Mouse (Mus musculus) CH12.LX (cell line): ENCODE results near the gene Klf5. TPM values are rescaled to one million over a fixed set of nuclear protein-coding genes. Genes with fewer than 3 reads are reported as not detected.

Experiments
- DNase-seq: peaks from one replicate; pipeline ENCODE4 v3.0.0-alpha.2; 2013; ENCODE audit errors: extremely low read depth
- H3K27ac ChIP-seq: 2 replicates; pipeline ENCODE4 v1.5.1; 2012; ENCODE audit warnings: low read depth, mild to moderate bottlenecking, control low read depth, moderate library complexity; ENCODE audit not compliant: insufficient read depth
- H3K27me3 ChIP-seq: replicated peaks from 2 replicates; pipeline ENCODE3; 2012; ENCODE audit warnings: inconsistent platforms
- H3K36me3 ChIP-seq, 2 experiments: replicated peaks in 1 of 2; 2 replicates each; pipeline versions ENCODE3 to v1.6.1; 2012; ENCODE audit warnings: inconsistent platforms in 1 of 2, low read length in 1 of 2, mild to moderate bottlenecking in 1 of 2, mixed read lengths in 1 of 2, moderate library complexity in 1 of 2; ENCODE audit not compliant: control insufficient read depth in 1 of 2, insufficient read depth in 1 of 2
- H3K4me1 ChIP-seq, 2 experiments: 2 replicates each; pipeline ENCODE4 v1.6.1; 2012; ENCODE audit warnings: inconsistent platforms in 1 of 2, moderate library complexity in 1 of 2; ENCODE audit not compliant: insufficient read depth in 2 of 2, control insufficient read depth in 1 of 2
- H3K4me2 ChIP-seq: 2 replicates; pipeline ENCODE4 v1.6.1; 2012; ENCODE audit warnings: low read depth, mild to moderate bottlenecking, control low read depth; ENCODE audit not compliant: poor library complexity, insufficient read depth, severe bottlenecking
- H3K4me3 ChIP-seq, 3 experiments: fragments of 150-350 bp in 1 of 3; sonication (generic) in 1 of 3; replicated peaks in 1 of 3; 2 replicates each; pipeline versions ENCODE3 to v1.5.1; 2011 to 2012; ENCODE audit warnings: low read depth in 2 of 3, low read length in 2 of 3, mild to moderate bottlenecking in 2 of 3, moderate library complexity in 2 of 3, control low read depth in 1 of 3, improper control_type of control experiment in 1 of 3, inconsistent platforms in 1 of 3, mixed read lengths in 1 of 3; ENCODE audit not compliant: poor library complexity in 1 of 3
- H3K79me2 ChIP-seq: replicated peaks from 2 replicates; pipeline ENCODE4 v1.6.1; 2012; ENCODE audit warnings: mild to moderate bottlenecking, moderate library complexity; ENCODE audit not compliant: control insufficient read depth, poor library complexity, insufficient read depth, severe bottlenecking; ENCODE audit errors: extremely low read depth
- H3K9ac ChIP-seq: 2 replicates; pipeline ENCODE4 v1.6.1; 2012; ENCODE audit warnings: low read depth, mild to moderate bottlenecking, control low read depth, moderate library complexity; ENCODE audit not compliant: insufficient read depth
- H3K9me3 ChIP-seq: replicated peaks from 2 replicates; pipeline ENCODE3; 2012; ENCODE audit warnings: low read length, inconsistent platforms, mixed read lengths
- BHLHE40 ChIP-seq: IDR thresholded peaks from 2 replicates; pipeline ENCODE4 v1.6.1; 2011; ENCODE audit warnings: mild to moderate bottlenecking, low read depth, low read length, improper control_type of control experiment
- CHD2 ChIP-seq: IDR thresholded peaks from 2 replicates; pipeline ENCODE4 v1.6.1; 2011; ENCODE audit warnings: low read length, improper control_type of control experiment
- CTCF ChIP-seq, 2 experiments: IDR thresholded peaks in 1 of 2; conservative IDR thresholded peaks in 1 of 2; 2 replicates each; pipeline ENCODE4 v1.5.1; 2011 to 2012; ENCODE audit warnings: low read depth in 2 of 2, low read length in 2 of 2, improper control_type of control experiment in 1 of 2, inconsistent platforms in 1 of 2, mild to moderate bottlenecking in 1 of 2, moderate library complexity in 1 of 2
- ELF1 ChIP-seq: IDR thresholded peaks from 2 replicates; pipeline ENCODE4 v1.6.1; 2014; ENCODE audit warnings: low read depth, mild to moderate bottlenecking, inconsistent platforms, low read length, improper control_type of control experiment
- EP300 ChIP-seq: IDR thresholded peaks from 2 replicates; pipeline ENCODE4 v1.6.1; 2011; ENCODE audit warnings: low read length, improper control_type of control experiment
- HCFC1 ChIP-seq: IDR thresholded peaks from 2 replicates; pipeline ENCODE4 v1.6.1; 2012; ENCODE audit warnings: low read depth, mild to moderate bottlenecking, inconsistent platforms, low read length, improper control_type of control experiment
- IRF4 ChIP-seq: IDR thresholded peaks from 2 replicates; pipeline ENCODE4 v1.6.1; 2014; ENCODE audit warnings: low read depth, mild to moderate bottlenecking, inconsistent platforms, low read length, improper control_type of control experiment
- JUND ChIP-seq: conservative IDR thresholded peaks from 2 replicates; pipeline ENCODE4 v1.6.1; 2011; ENCODE audit warnings: low read depth, low read length, improper control_type of control experiment
- MYC ChIP-seq: IDR thresholded peaks from 2 replicates; pipeline ENCODE4 v1.6.1; 2011; ENCODE audit warnings: low read depth, mild to moderate bottlenecking, improper control_type of control experiment, low read length
- NELFE ChIP-seq: IDR thresholded peaks from 2 replicates; pipeline ENCODE4 v1.6.1; 2011; ENCODE audit warnings: low read depth, low read length, improper control_type of control experiment
- POLR2AphosphoS2 ChIP-seq: IDR thresholded peaks from 2 replicates; pipeline ENCODE4 v1.6.1; 2011; ENCODE audit warnings: low read depth, low read length, improper control_type of control experiment
- TBP ChIP-seq: conservative IDR thresholded peaks from 2 replicates; pipeline ENCODE4 v1.6.1; 2011; ENCODE audit warnings: low read depth, low read length, improper control_type of control experiment
- USF1 ChIP-seq: IDR thresholded peaks from 2 replicates; pipeline ENCODE4 v1.6.1; 2014; ENCODE audit warnings: low read depth, mild to moderate bottlenecking, inconsistent platforms, low read length, improper control_type of control experiment
- USF2 ChIP-seq: conservative IDR thresholded peaks from 2 replicates; pipeline ENCODE4 v1.6.1; 2011; ENCODE audit warnings: low read depth, low read length, improper control_type of control experiment
- ZKSCAN1 ChIP-seq: IDR thresholded peaks from 2 replicates; pipeline ENCODE4 v1.6.1; 2012; ENCODE audit warnings: low read depth, inconsistent platforms, low read length, improper control_type of control experiment, borderline replicate concordance
- ZMIZ1 ChIP-seq: IDR thresholded peaks from 2 replicates; pipeline ENCODE4 v1.6.1; 2012; ENCODE audit warnings: low read depth, mild to moderate bottlenecking, inconsistent platforms, low read length, improper control_type of control experiment
- ZNF384 ChIP-seq: IDR thresholded peaks from 2 replicates; pipeline ENCODE4 v1.6.1; 2012; ENCODE audit warnings: low read depth, low read length, improper control_type of control experiment, inconsistent platforms
- dilution Hi-C: fragments of 300-500 bp; cut with MboI; formaldehyde crosslinking; loops from 2 replicates; pipeline ENCODE4 v1.14.3; 2020; ENCODE audit warnings: low sequenced_read_pairs; ENCODE audit not compliant: extremely low pct_unique_long_range_greater_than_20kb, extremely low pct_ligation_motif_present
- in situ Hi-C: fragments of 300-500 bp; cut with MboI; formaldehyde crosslinking; loops from 3 replicates; pipeline ENCODE4 v1.14.3; 2019; ENCODE audit warnings: low sequenced_read_pairs, low pct_ligation_motif_present, low pct_unique_long_range_greater_than_20kb, mixed read lengths
- polyA plus RNA-seq: library from polyadenylated mRNA; unstranded; fragments of >175 nt; gene quantifications from 2 replicates; pipeline ENCODE4 v1.2.1, GENCODE M21; 2012; ENCODE audit warnings: low read depth; ENCODE audit not compliant: insufficient read length
- total RNA-seq, 2 experiments: library from RNA; depleted of rRNA; stranded (reverse); fragments of 300-350 nt in 1 of 2; fragments of >200 nt in 1 of 2; gene quantifications; 2 replicates each; pipeline ENCODE4 v1.2.3; 2012 to 2014

Gene Klf5
- total and polyA plus RNA-seq, 3 experiments: 0.08 TPM; not detected in 2

- H3K79me2 ChIP-seq: no peaks in the 10 kb centered on the region
- no peaks in the 10 kb centered on the region for H3K9me3 ChIP-seq
- TF ChIP-seq IRF4: no peak
- TF ChIP-seq ZNF384: no peak
- TF ChIP-seq BHLHE40: no peak
- H3K27ac ChIP-seq: no peak overlapping the region
- dilution Hi-C loops (no loop called here), in situ Hi-C loops (no loop called here)
- DNase-seq: no peak
- no peaks in the 10 kb centered on the region for H3K27me3 ChIP-seq
- no peaks in the 10 kb centered on the region for H3K4me1 ChIP-seq
- H3K36me3 ChIP-seq: no peaks in the 10 kb centered on the region
- H3K4me3 ChIP-seq: no peak overlapping the region
- no peak overlapping the region for H3K4me2 ChIP-seq
- H3K9ac ChIP-seq: no peak overlapping the region
These were observed 41.4 kb downstream of the Klf5 start for GRCm38 (mm10) chr14:99339681-99340522.

- H3K9ac ChIP-seq: no peak overlapping the region
These were observed 42.2 kb downstream of the Klf5 start for GRCm38 (mm10) chr14:99340703-99341102.

GRCm38 (mm10) chr14:99348175-99348764, 49.8 kb downstream of the Klf5 start:
- H3K36me3 ChIP-seq: no peaks in the 10 kb centered on the region
- H3K27ac ChIP-seq: no peak overlapping the region
- dilution Hi-C loops (no loop called here), in situ Hi-C loops (no loop called here)
- H3K4me3 ChIP-seq: no peak overlapping the region
- no peak overlapping the region for H3K9ac ChIP-seq
- no peak for TF ChIP-seq HCFC1
- no peaks in the 10 kb centered on the region for H3K27me3 ChIP-seq
- H3K4me1 ChIP-seq: no peaks in the 10 kb centered on the region
- H3K79me2 ChIP-seq: no peaks in the 10 kb centered on the region
- no peak for DNase-seq
- H3K9me3 ChIP-seq: no peaks in the 10 kb centered on the region
- H3K4me2 ChIP-seq: no peak overlapping the region

More at GRCm38 (mm10) chr14:99340703-99341102, 42.2 kb downstream of the Klf5 start:
- Histone ChIP-seq H3K36me3 (no peaks in the 10 kb centered on the region), H3K4me3 (no peak overlapping the region), H3K4me2 (no peak overlapping the region), H3K9me3 (no peaks in the 10 kb centered on the region), H3K27me3 (no peaks in the 10 kb centered on the region), H3K4me1 (no peaks in the 10 kb centered on the region), H3K79me2 (no peaks in the 10 kb centered on the region), H3K27ac (no peak overlapping the region)
- dilution Hi-C loops: no loop called here
- no peak for DNase-seq
- no peak for TF ChIP-seq IRF4
- TF ChIP-seq POLR2AphosphoS2: no peak
- no peak for TF ChIP-seq CHD2
- TF ChIP-seq ELF1: no peak
- TF ChIP-seq ZKSCAN1: no peak
- TF ChIP-seq ZMIZ1: no peak
- TF ChIP-seq JUND: no peak
- TF ChIP-seq CTCF (conservative IDR thresholded peaks at IDR 0.05 in 1 of 2, IDR thresholded peaks at IDR 0.05 in 1 of 2; ENCODE audit: low read depth in 2 of 2, low read length in 2 of 2): no peak
- TF ChIP-seq USF1: no peak
- TF ChIP-seq NELFE: no peak
- TF ChIP-seq MYC: no peak
- TF ChIP-seq USF2: no peak
- TF ChIP-seq EP300: no peak
- TF ChIP-seq TBP: no peak
- TF ChIP-seq HCFC1: no peak
- in situ Hi-C loops: no loop called here
